Mouse (Mus musculus): ENCODE results near the gene Hexim1. TPM values are rescaled to one million over a fixed set of nuclear protein-coding genes. Genes with fewer than 3 reads are reported as not detected.
A peak's percentile ranks its signal among the peaks of the same experiment; 100 is the strongest.

Hexim1 gene
- polyA plus RNA-seq, 1 experiment from 2014 or later = 4.4 TPM

- peak within 1 kb of the TSS; percentile 95 for H3K9ac ChIP-seq
- WGBS = under 1% methylated on average over 37 of the region's 39 CpGs
Observed at GRCm38 (mm10) chr11:103131701-103132575, 15.9 kb downstream of the Hexim1 start, which contains the start of gene Hexim2. TSS of gene Hexim2 (plus strand) at chr11:103132429.

GRCm38 (mm10) chr11:103132576-103133455 lies 16.8 kb downstream of the Hexim1 start:
- H3K4me2 ChIP-seq = peak overlapping the region; percentile 65
- H3K27me3 ChIP-seq = no peaks in the 10 kb centered on the region
- peaks cover 29% of the 10 kb centered on the region for H3K4me1 ChIP-seq
- H3K9ac ChIP-seq = peak overlapping the region; percentile 95
- WGBS = under 1% methylated on average over 52 of the region's 58 CpGs
- peak; percentile 93 for ATAC-seq (ENCODE audit: borderline replicate concordance, extremely low read depth, low FRiP score, low TSS enrichment)
- peak overlapping the region; percentile 64 for H3K4me3 ChIP-seq
- peak overlapping the region; percentile 95 for H3K27ac ChIP-seq
- no peaks in the 10 kb centered on the region for H3K36me3 ChIP-seq
- H3K9me3 ChIP-seq = no peaks in the 10 kb centered on the region

More at GRCm38 (mm10) chr11:103131701-103132575, 15.9 kb downstream of the Hexim1 start, which contains the start of gene Hexim2:
- no peaks in the 10 kb centered on the region for H3K36me3 ChIP-seq
- no peaks in the 10 kb centered on the region for H3K27me3 ChIP-seq
- H3K27ac ChIP-seq = peak within 1 kb of the TSS; percentile 95
- H3K4me1 ChIP-seq = peaks cover 29% of the 10 kb centered on the region
- ATAC-seq (ENCODE audit: borderline replicate concordance, extremely low read depth, low FRiP score, low TSS enrichment) = peak; percentile 41
- peak within 1 kb of the TSS; percentile 65 for H3K4me2 ChIP-seq
- no peaks in the 10 kb centered on the region for H3K9me3 ChIP-seq
- peak within 1 kb of the TSS; percentile 64 for H3K4me3 ChIP-seq

- Histone ChIP-seq H3K36me3 (0 out of 2 replicates have a peak, but pooled peaks cover 3% of the 10 kb centered on the region), H3K9ac (peak overlapping the region; percentile 45), H3K9me3 (no peaks in the 10 kb centered on the region), H3K27me3 (no peaks in the 10 kb centered on the region), H3K27ac (peak overlapping the region; percentile 77), H3K4me3 (peak overlapping the region; percentile 28), H3K4me2 (peak overlapping the region; percentile 56), H3K4me1 (peaks cover 29% of the 10 kb centered on the region)
- 48% methylated on average over 6 of the region's 6 CpGs for WGBS
- peak; percentile 5; the same call in 1 of the 2 replicates for ATAC-seq (ENCODE audit: borderline replicate concordance, extremely low read depth, low FRiP score, low TSS enrichment)
Observed at GRCm38 (mm10) chr11:103133456-103134185, 17.6 kb downstream of the Hexim1 start.

GRCm38 (mm10) chr11:103134221-103134620 lies 18.2 kb downstream of the Hexim1 start:
- Histone ChIP-seq H3K27ac (no peak overlapping the region), H3K4me3 (no peak overlapping the region), H3K27me3 (no peaks in the 10 kb centered on the region), H3K4me2 (peak overlapping the region; percentile 56; the same call in 1 of the 2 replicates), H3K9ac (no peak overlapping the region), H3K4me1 (peaks cover 29% of the 10 kb centered on the region), H3K36me3 (0 out of 2 replicates have a peak, but pooled peaks cover 3% of the 10 kb centered on the region), H3K9me3 (no peaks in the 10 kb centered on the region)
- ATAC-seq (ENCODE audit: borderline replicate concordance, extremely low read depth, low FRiP score, low TSS enrichment) = no peak
- 63% methylated on average over 3 of the region's 3 CpGs for WGBS

GRCm38 (mm10) chr11:103136039-103136577 lies 20.1 kb downstream of the Hexim1 start:
- no peak overlapping the region for H3K9ac ChIP-seq
- no peaks in the 10 kb centered on the region for H3K27me3 ChIP-seq
- WGBS = 75% methylated on average over 8 of the region's 8 CpGs
- no peak overlapping the region for H3K27ac ChIP-seq
- no peaks in the 10 kb centered on the region for H3K9me3 ChIP-seq
- H3K36me3 ChIP-seq = 0 out of 2 replicates have a peak, but pooled peaks cover 3% of the 10 kb centered on the region
- H3K4me1 ChIP-seq = peaks cover 30% of the 10 kb centered on the region
- no peak for ATAC-seq (ENCODE audit: borderline replicate concordance, extremely low read depth, low FRiP score, low TSS enrichment)
- H3K4me3 ChIP-seq = no peak overlapping the region
- no peak overlapping the region for H3K4me2 ChIP-seq

- Histone ChIP-seq H3K9me3 (no peaks in the 10 kb centered on the region), H3K36me3 (0 out of 2 replicates have a peak, but pooled peaks cover 3% of the 10 kb centered on the region), H3K4me2 (no peak overlapping the region), H3K4me1 (peaks cover 39% of the 10 kb centered on the region), H3K27ac (peak overlapping the region; percentile 88), H3K27me3 (no peaks in the 10 kb centered on the region), H3K4me3 (no peak overlapping the region), H3K9ac (no peak overlapping the region)
- no peak for ATAC-seq (ENCODE audit: borderline replicate concordance, extremely low read depth, low FRiP score, low TSS enrichment)
- WGBS = 69% methylated on average over 14 of the region's 14 CpGs
Observed at GRCm38 (mm10) chr11:103139951-103140762, 24.1 kb downstream of the Hexim1 start.

- no peak overlapping the region for H3K4me2 ChIP-seq
- ATAC-seq (ENCODE audit: borderline replicate concordance, extremely low read depth, low FRiP score, low TSS enrichment) = no peak
Observed at GRCm38 (mm10) chr11:103140763-103141100, 24.7 kb downstream of the Hexim1 start.

GRCm38 (mm10) chr11:103141101-103141943 lies 25.3 kb downstream of the Hexim1 start:
- Histone ChIP-seq H3K27me3 (no peaks in the 10 kb centered on the region), H3K9me3 (no peaks in the 10 kb centered on the region), H3K36me3 (0 out of 2 replicates have a peak, but pooled peaks cover 3% of the 10 kb centered on the region), H3K4me1 (peaks cover 40% of the 10 kb centered on the region), H3K27ac (peak overlapping the region; percentile 88), H3K9ac (no peak overlapping the region; the same call in 1 of the 2 replicates), H3K4me2 (peak overlapping the region; percentile 18; the same call in 1 of the 2 replicates), H3K4me3 (no peak overlapping the region)
- ATAC-seq (ENCODE audit: borderline replicate concordance, extremely low read depth, low FRiP score, low TSS enrichment) = peak; percentile 60; the same call in 1 of the 2 replicates
- WGBS = 14% methylated on average over 10 of the region's 11 CpGs

More at GRCm38 (mm10) chr11:103140763-103141100, 24.7 kb downstream of the Hexim1 start:
- H3K27ac ChIP-seq = peak overlapping the region; percentile 88
- H3K36me3 ChIP-seq = 0 out of 2 replicates have a peak, but pooled peaks cover 3% of the 10 kb centered on the region
- no peaks in the 10 kb centered on the region for H3K27me3 ChIP-seq
- 35% methylated on average over 6 of the region's 6 CpGs for WGBS
- H3K9ac ChIP-seq = no peak overlapping the region
- peaks cover 40% of the 10 kb centered on the region for H3K4me1 ChIP-seq
- no peaks in the 10 kb centered on the region for H3K9me3 ChIP-seq
- H3K4me3 ChIP-seq = no peak overlapping the region

DNA sequence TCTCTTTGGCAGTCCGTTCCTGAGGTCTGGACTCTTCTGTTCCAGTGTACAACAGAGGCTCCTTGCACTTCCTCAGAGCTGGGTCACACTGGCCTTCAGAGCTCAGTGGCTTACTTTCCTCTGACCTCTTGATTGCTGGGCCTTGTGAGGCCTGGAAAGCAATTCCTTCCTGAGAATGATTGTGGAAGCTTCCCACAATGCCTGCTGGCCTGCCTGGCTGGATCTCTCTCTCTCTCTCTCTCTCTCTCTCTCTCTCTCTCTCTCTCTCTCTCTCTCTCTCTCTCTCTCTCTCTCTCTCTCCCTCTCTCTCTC lies 25.9 kb downstream of the Hexim1 start:
- H3K9me3 ChIP-seq = no peaks in the 10 kb centered on the region
- no peak overlapping the region; the same call in 1 of the 2 replicates for H3K9ac ChIP-seq
- peak overlapping the region; percentile 45; the same call in 1 of the 2 replicates for H3K4me2 ChIP-seq
- H3K4me1 ChIP-seq = peaks cover 40% of the 10 kb centered on the region
- 0 out of 2 replicates have a peak, but pooled peaks cover 3% of the 10 kb centered on the region for H3K36me3 ChIP-seq
- WGBS = 27% methylated on average over 1 of the region's 1 CpGs
- no peak overlapping the region for H3K4me3 ChIP-seq
- peak overlapping the region; percentile 88 for H3K27ac ChIP-seq
- ATAC-seq (ENCODE audit: borderline replicate concordance, extremely low read depth, low FRiP score, low TSS enrichment) = peak; percentile 36; the same call in 1 of the 2 replicates
- H3K27me3 ChIP-seq = no peaks in the 10 kb centered on the region
